ENCODE assay signal across 14 mouse cellular contexts in genomic region chr13:56352436-56352835, GRCm38 (mm10). TPM values are rescaled to one million over a fixed set of nuclear protein-coding genes. Genes with fewer than 3 reads are reported as not detected.
A peak's percentile ranks its signal among the peaks of the same experiment; 100 is the strongest.
DNase-seq lines count a peak whose midpoint lies in the region; ATAC-seq and TF ChIP-seq lines count a peak whose summit lies in the region.
"Had no signal": no experiment of that assay in that cellular context is flagged by ENCODE, and none has a peak within 500 bp of the region (broad histone marks: within the 10 kb centered on the region; RNA-seq: fewer than 3 reads in every experiment).

No protein-coding gene starts in this region.

- H3K36me3 ChIP-seq in lung, postnatal 0 days (ENCODE audit: insufficient read depth, low read length): no peaks in the 10 kb centered on the region
- H3K36me3 ChIP-seq in embryonic facial prominence, embryonic 10.5 days (replicated peaks): no peaks in the 10 kb centered on the region
- H3K36me3 ChIP-seq: heart, embryonic 10.5 days; neural tube, embryonic 13.5 days; stomach, embryonic 15.5 days had no signal

- intact Hi-C loops in left cerebral cortex, postnatal 25 days (cut with DNase I): no loop called here

- H3K9ac ChIP-seq in lung, postnatal 0 days (replicated peaks; ENCODE audit: low read depth): no peak overlapping the region
- H3K9ac ChIP-seq: liver, embryonic 14.5 days; neural tube, embryonic 13.5 days; stomach, embryonic 15.5 days had no signal

- 72% methylated on average over 6 of the region's 6 CpGs for WGBS in lung, postnatal 0 days
- 91% methylated on average over 6 of the region's 6 CpGs for WGBS in embryonic facial prominence, embryonic 10.5 days

- ATAC-seq in lung, postnatal 0 days: no peak
- no peak for ATAC-seq in cerebellum, adult (ENCODE audit: insufficient number of reproducible peaks, low FRiP score, low TSS enrichment)
- ATAC-seq: midbrain, embryonic 16.5 days had no signal

- DNase-seq in lung, postnatal 0 days (ENCODE audit: low spot score): no peak
- no peak for DNase-seq in lung, adult 18-20 months
- no peak for DNase-seq in embryonic facial prominence, embryonic 10.5 days (ENCODE audit: low spot score)
- DNase-seq in left cerebral cortex, postnatal 25 days (ENCODE audit: low spot score in 2 of 2): peak; percentile 38 to 87
- DNase-seq in telencephalon, adult 2 months (ENCODE audit: low read depth, low spot score): peak; percentile 72
- no peak for DNase-seq in spleen, adult 12 weeks (ENCODE audit: low spot score)
- DNase-seq: retina, postnatal 1 day had no signal

- H3K4me1 ChIP-seq in lung, postnatal 0 days (ENCODE audit: insufficient read depth, low read depth, low read length): no peaks in the 10 kb centered on the region; the same call in 1 of the 2 replicates
- peaks cover 15% of the 10 kb centered on the region for H3K4me1 ChIP-seq in embryonic facial prominence, embryonic 10.5 days
- H3K4me1 ChIP-seq: neural tube, embryonic 13.5 days had no signal

- no peaks in the 10 kb centered on the region for H3K9me3 ChIP-seq in lung, postnatal 0 days (ENCODE audit: low read length)
- H3K9me3 ChIP-seq in embryonic facial prominence, embryonic 10.5 days: no peaks in the 10 kb centered on the region
- H3K9me3 ChIP-seq: heart, embryonic 10.5 days; neural tube, embryonic 13.5 days; stomach, embryonic 15.5 days had no signal

- TF ChIP-seq EP300 in lung, postnatal 0 days (IDR thresholded peaks at IDR 0.05): no peak

- no peaks in the 10 kb centered on the region for H3K27me3 ChIP-seq in lung, postnatal 0 days (replicated peaks; ENCODE audit: insufficient read depth, low read length)
- 0 out of 2 replicates have a peak, but pooled peaks cover 4% of the 10 kb centered on the region for H3K27me3 ChIP-seq in embryonic facial prominence, embryonic 10.5 days (replicated peaks; ENCODE audit: low read depth, poor library complexity, severe bottlenecking)
- H3K27me3 ChIP-seq: neural tube, embryonic 13.5 days; stomach, embryonic 15.5 days had no signal

- H3K4me2 ChIP-seq in lung, postnatal 0 days (replicated peaks; ENCODE audit: low read depth, low read length): no peak overlapping the region
- H3K4me2 ChIP-seq: neural tube, embryonic 13.5 days; stomach, embryonic 15.5 days had no signal

- H3K4me3 ChIP-seq in lung, postnatal 0 days (ENCODE audit: low read depth, low read length): no peak overlapping the region
- no peak overlapping the region for H3K4me3 ChIP-seq in embryonic facial prominence, embryonic 10.5 days
- H3K4me3 ChIP-seq: heart, embryonic 10.5 days; layer of hippocampus, adult 2 months; neural tube, embryonic 13.5 days; stomach, embryonic 15.5 days had no signal

- H3K27ac ChIP-seq in lung, postnatal 0 days (ENCODE audit: low read length): 0 out of 2 replicates have a peak overlapping the region, but pooled peaks have one; percentile 26
- H3K27ac ChIP-seq in embryonic facial prominence, embryonic 10.5 days (replicated peaks): 0 out of 2 replicates have a peak overlapping the region, but pooled peaks have one; percentile 40
- H3K27ac ChIP-seq: heart, embryonic 10.5 days; layer of hippocampus, adult 2 months; liver, embryonic 14.5 days; neural tube, embryonic 13.5 days had no signal

- no peak for TF ChIP-seq CTCF in lung, postnatal 0 days (IDR thresholded peaks at IDR 0.05)

RNA-seq across cellular contexts. Expression of gene Cxcl14, which starts 56.1 kb away (rescaled TPM):
- 11.2 and 12.8 TPM in 2 replicates for polyA plus RNA-seq in lung, postnatal 0 days (2015; fragmentation: Nextera tagmentation; extraction: Ambion mirVana)
- polyA plus RNA-seq in embryonic facial prominence, embryonic 10.5 days (2016; fragmentation: Nextera tagmentation; extraction: Ambion mirVana): 23.8 and 40.2 TPM in 2 replicates
- 100 to 1,000 TPM; 130 to 158 TPM for total RNA-seq in left cerebral cortex, postnatal 25 days (2021)

Comparison
In these comparisons a context has a peak if more than half of its experiments do, and no peak if none do; other contexts are left out.
1. DNase-seq: peak in left cerebral cortex, postnatal 25 days (2 of 2) and telencephalon, adult 2 months (single experiment); none in lung, postnatal 0 days (single experiment), lung, adult 18-20 months (0 of 2), embryonic facial prominence, embryonic 10.5 days (single experiment) and spleen, adult 12 weeks (single experiment).